In genomic region chr9:121371346-121371891, GRCm38 (mm10) we compare ENCODE assay signal across 8 mouse cellular contexts.
DNase-seq lines count a peak whose midpoint lies in the region; ATAC-seq and TF ChIP-seq lines count a peak whose summit lies in the region.

No protein-coding gene starts in this region.

- H3K4me1 ChIP-seq in ES-Bruce4 (ENCODE audit: control insufficient read depth, insufficient read depth, low read length): peaks cover 3% of the 10 kb centered on the region
- H3K4me1 ChIP-seq in embryonic facial prominence, embryonic 15.5 days: peaks cover 67% of the 10 kb centered on the region
- H3K4me1 ChIP-seq in heart, embryonic 11.5 days (ENCODE audit: control insufficient read depth, insufficient read depth, low read length): peaks cover 29% of the 10 kb centered on the region
- peaks cover 37% of the 10 kb centered on the region for H3K4me1 ChIP-seq in lung, adult 2 months (ENCODE audit: control insufficient read depth, insufficient read depth, low read length)
- H3K4me1 ChIP-seq in neural tube, embryonic 14.5 days (ENCODE audit: control insufficient read depth, insufficient read depth, low read length): peaks cover 32% of the 10 kb centered on the region

- no peak for TF ChIP-seq CTCF in ES-Bruce4 (IDR thresholded peaks at IDR 0.05; ENCODE audit: low read depth, low read length)
- TF ChIP-seq CTCF in lung, adult 2 months (IDR thresholded peaks at IDR 0.05; ENCODE audit: insufficient read depth, low read length): no peak

- peak; percentile 77 to 87 for DNase-seq in adrenal gland, postnatal 36 days
- peak; percentile 73 to 84 for DNase-seq in kidney, adult 8-10 months
- peak; percentile 60 for DNase-seq in lung, adult 2 months
- peak; percentile 67 to 73 for DNase-seq in thymus, postnatal 10 days (ENCODE audit: low spot score in 2 of 2)

- under 1% methylated on average over 15 of the region's 18 CpGs for WGBS in embryonic facial prominence, embryonic 15.5 days
- WGBS in heart, embryonic 11.5 days (ENCODE audit: insufficient replicate concordance): under 1% methylated on average over 17 of the region's 18 CpGs
- 1% methylated on average over 18 of the region's 18 CpGs for WGBS in lung, adult 2 months
- 4% methylated on average over 18 of the region's 18 CpGs for WGBS in neural tube, embryonic 14.5 days

- peak; percentile 91 for ATAC-seq in embryonic facial prominence, embryonic 15.5 days (ENCODE audit: insufficient number of reproducible peaks, low FRiP score, low TSS enrichment, low read depth)
- peak; percentile 90 for ATAC-seq in heart, embryonic 11.5 days (replicated peaks; ENCODE audit: insufficient number of reproducible peaks, low FRiP score, low TSS enrichment)
- ATAC-seq in neural tube, embryonic 14.5 days (ENCODE audit: low read depth): peak; percentile 79

- H3K9ac ChIP-seq in ES-Bruce4 (ENCODE audit: low read depth, poor library complexity, severe bottlenecking): no peak overlapping the region
- peak overlapping the region; percentile 29 for H3K9ac ChIP-seq in embryonic facial prominence, embryonic 15.5 days
- peak overlapping the region; percentile 62 for H3K9ac ChIP-seq in heart, embryonic 11.5 days (ENCODE audit: low read depth, low read length)
- H3K9ac ChIP-seq in neural tube, embryonic 14.5 days (replicated peaks; ENCODE audit: low read depth, low read length): peak overlapping the region; percentile 39

- peak; percentile 58; the same call in 1 of the 2 replicates for TF ChIP-seq EP300 in ES-Bruce4 (IDR thresholded peaks at IDR 0.05; ENCODE audit: insufficient read depth, low read depth, low read length)

- peak overlapping the region; percentile 56 for H3K4me2 ChIP-seq in embryonic facial prominence, embryonic 15.5 days (replicated peaks)
- H3K4me2 ChIP-seq in heart, embryonic 11.5 days: peak overlapping the region; percentile 68
- peak overlapping the region; percentile 46 for H3K4me2 ChIP-seq in neural tube, embryonic 14.5 days (ENCODE audit: low read depth, low read length)

- H3K4me3 ChIP-seq in ES-Bruce4 (ENCODE audit: low read depth, low read length): peak overlapping the region; percentile 44
- peak overlapping the region; percentile 33 for H3K4me3 ChIP-seq in embryonic facial prominence, embryonic 15.5 days (replicated peaks)
- peak overlapping the region; percentile 30 for H3K4me3 ChIP-seq in heart, embryonic 11.5 days (ENCODE audit: low read depth, low read length)
- H3K4me3 ChIP-seq in lung, adult 2 months (replicated peaks; ENCODE audit: extremely low read depth, low read depth, low read length): peak overlapping the region; percentile 59
- H3K4me3 ChIP-seq in neural tube, embryonic 14.5 days (ENCODE audit: low read depth, low read length): peak overlapping the region; percentile 21

- H3K9me3 ChIP-seq in ES-Bruce4 (replicated peaks; ENCODE audit: control insufficient read depth, insufficient read depth, low read length, poor library complexity, severe bottlenecking): no peaks in the 10 kb centered on the region
- no peaks in the 10 kb centered on the region for H3K9me3 ChIP-seq in embryonic facial prominence, embryonic 15.5 days (replicated peaks)
- H3K9me3 ChIP-seq in heart, embryonic 11.5 days (replicated peaks; ENCODE audit: control insufficient read depth, low read length): no peaks in the 10 kb centered on the region
- no peaks in the 10 kb centered on the region for H3K9me3 ChIP-seq in neural tube, embryonic 14.5 days (ENCODE audit: control insufficient read depth, low read length)

- no peak for TF ChIP-seq POLR2A in ES-Bruce4 (IDR thresholded peaks at IDR 0.05; ENCODE audit: insufficient read depth, low read length)
- TF ChIP-seq POLR2A in lung, adult 2 months (IDR thresholded peaks at IDR 0.05; ENCODE audit: borderline replicate concordance, extremely low read depth, low read depth, low read length): peak; percentile 81; the same call in 1 of the 2 replicates

- H3K36me3 ChIP-seq in ES-Bruce4 (ENCODE audit: control insufficient read depth, insufficient read depth, low read length, poor library complexity, severe bottlenecking): no peaks in the 10 kb centered on the region
- no peaks in the 10 kb centered on the region for H3K36me3 ChIP-seq in embryonic facial prominence, embryonic 15.5 days
- no peaks in the 10 kb centered on the region for H3K36me3 ChIP-seq in heart, embryonic 11.5 days (ENCODE audit: control insufficient read depth, insufficient read depth, low read length)
- H3K36me3 ChIP-seq in neural tube, embryonic 14.5 days (ENCODE audit: control insufficient read depth, insufficient read depth, low read length): no peaks in the 10 kb centered on the region

- H3K27ac ChIP-seq in ES-Bruce4 (ENCODE audit: insufficient read depth, low read length): peak overlapping the region; percentile 64
- H3K27ac ChIP-seq in embryonic facial prominence, embryonic 15.5 days (replicated peaks): peak overlapping the region; percentile 85
- peak overlapping the region; percentile 80 for H3K27ac ChIP-seq in heart, embryonic 11.5 days (ENCODE audit: low read depth, low read length)
- H3K27ac ChIP-seq in neural tube, embryonic 14.5 days (ENCODE audit: low read depth, low read length): peak overlapping the region; percentile 85

- no peaks in the 10 kb centered on the region for H3K27me3 ChIP-seq in ES-Bruce4 (ENCODE audit: control insufficient read depth, insufficient read depth, low read length, poor library complexity, severe bottlenecking)
- H3K27me3 ChIP-seq in embryonic facial prominence, embryonic 15.5 days: no peaks in the 10 kb centered on the region
- no peaks in the 10 kb centered on the region for H3K27me3 ChIP-seq in heart, embryonic 11.5 days (ENCODE audit: control insufficient read depth, insufficient read depth, low read length)
- no peaks in the 10 kb centered on the region for H3K27me3 ChIP-seq in neural tube, embryonic 14.5 days (ENCODE audit: control insufficient read depth, insufficient read depth, low read length)

Comparison
In these comparisons a context has a peak if more than half of its experiments do, and no peak if none do; other contexts are left out.
1. Peak in every context shown above with its lines: DNase-seq, ATAC-seq, H3K4me3 ChIP-seq and H3K27ac ChIP-seq.